Mouse (Mus musculus) c-Kit-positive CD71-positive TER-119-positive erythroid progenitor cells, embryonic 14.5 days (primary cell): ENCODE data around the gene Fbxo17.
A peak's percentile ranks its signal among the peaks of the same experiment; 100 is the strongest.

Experiments used
- DNase-seq: peaks from one replicate; pipeline ENCODE4 v3.0.0-alpha.2; 2013; ENCODE audit warnings: low spot score

Gene Fbxo17

DNA sequence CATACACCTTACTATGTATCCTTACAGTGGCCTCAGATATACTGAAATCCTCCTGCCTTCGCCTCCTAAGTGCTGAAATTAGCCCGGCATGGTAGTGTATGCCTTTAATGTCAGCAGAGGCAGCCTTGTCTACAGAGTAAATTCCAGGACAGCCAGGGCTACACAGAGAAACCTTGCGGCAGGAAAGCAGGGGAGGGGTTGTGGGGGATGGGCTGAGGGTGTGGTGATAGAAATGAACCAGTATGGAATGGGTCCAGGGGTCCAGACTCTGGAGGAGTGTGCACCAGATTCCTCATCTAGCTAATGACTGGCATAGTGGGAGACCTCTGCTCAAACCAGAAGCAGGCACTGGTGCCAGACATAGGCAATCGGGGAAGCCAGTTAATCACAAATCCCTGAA lies 2.6 kb downstream of the Fbxo17 start:
- DNase-seq, result no peak

DNA sequence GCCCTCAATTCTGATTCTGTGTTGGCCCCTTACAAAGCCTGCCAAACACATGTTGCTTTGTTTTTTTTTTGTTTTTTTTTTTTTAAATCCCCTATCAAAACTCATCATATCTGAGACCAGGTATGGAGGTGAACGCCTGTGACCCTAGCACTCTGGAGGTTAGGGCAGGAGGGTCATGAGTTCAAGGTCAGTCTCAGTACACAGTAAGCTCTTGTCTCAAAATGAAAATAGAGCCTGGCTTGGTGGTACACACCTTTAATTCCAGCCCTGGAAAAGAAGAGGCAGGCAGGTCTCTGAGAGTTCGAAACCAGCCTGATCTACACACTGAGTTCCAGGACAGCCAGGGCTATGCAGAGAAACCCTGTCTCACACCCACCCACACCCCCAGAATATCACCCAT lies 3.0 kb downstream of the Fbxo17 start:
- no peak for DNase-seq

GRCm38 (mm10) chr7:28720753-28721537 lies 4.3 kb downstream of the Fbxo17 start:
- DNase-seq, result no peak

- no peak for DNase-seq
Observed at GRCm38 (mm10) chr7:28722079-28722478, 5.5 kb downstream of the Fbxo17 start.

- DNase-seq, result no peak
Observed at GRCm38 (mm10) chr7:28724613-28725012, 8.0 kb downstream of the Fbxo17 start.

GRCm38 (mm10) chr7:28726600-28726999 lies 10.0 kb downstream of the Fbxo17 start:
- DNase-seq, result peak; percentile 44

- no peak for DNase-seq
Observed at GRCm38 (mm10) chr7:28727649-28728340, 11.2 kb downstream of the Fbxo17 start.

GRCm38 (mm10) chr7:28732341-28733142 lies 15.9 kb downstream of the Fbxo17 start:
- DNase-seq, result peak; percentile 74

DNA sequence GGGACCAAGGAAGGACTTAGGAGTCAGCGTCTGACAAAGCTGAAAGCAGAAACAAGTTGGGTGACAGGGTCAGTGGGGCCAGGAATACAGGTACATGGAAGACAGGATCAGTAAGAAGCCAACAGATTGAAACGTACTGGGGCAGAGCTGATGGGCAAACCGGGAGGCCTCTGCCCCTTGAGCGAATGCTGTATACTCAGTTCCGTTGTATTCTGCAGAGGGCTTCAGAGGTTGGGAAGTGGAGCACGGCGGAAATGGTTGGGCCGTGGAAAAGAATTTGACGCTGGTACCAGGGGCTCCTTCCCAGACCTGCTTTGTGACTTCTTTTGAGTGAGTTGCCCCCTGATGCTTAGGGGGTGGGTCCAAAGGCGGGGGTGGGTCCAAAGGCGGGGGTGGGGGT lies 16.6 kb downstream of the Fbxo17 start:
- DNase-seq, result no peak

- DNase-seq, result no peak
Observed at GRCm38 (mm10) chr7:28735701-28736100, 19.1 kb downstream of the Fbxo17 start.

- DNase-seq, result no peak
Observed at GRCm38 (mm10) chr7:28739829-28740228, 23.2 kb downstream of the Fbxo17 start.

DNA sequence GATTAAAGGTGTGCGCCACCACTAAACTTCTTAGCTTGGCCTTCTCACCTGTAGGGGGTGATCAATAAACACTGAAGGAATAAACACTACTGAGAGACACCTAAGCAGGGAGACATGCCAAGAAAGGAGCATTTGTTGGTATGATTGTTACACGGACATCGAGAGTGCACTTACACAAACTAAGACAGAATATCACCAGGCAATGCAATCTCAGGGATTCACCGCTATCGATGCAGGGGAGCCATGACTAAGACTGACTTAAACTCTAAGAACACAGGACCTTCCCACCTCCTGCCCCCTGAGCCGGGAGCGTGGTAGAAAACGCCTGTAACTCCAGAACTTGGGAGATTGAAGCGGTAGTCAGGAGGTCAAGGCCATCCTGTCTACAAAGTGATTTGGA lies 24.3 kb downstream of the Fbxo17 start:
- DNase-seq, result no peak

DNA sequence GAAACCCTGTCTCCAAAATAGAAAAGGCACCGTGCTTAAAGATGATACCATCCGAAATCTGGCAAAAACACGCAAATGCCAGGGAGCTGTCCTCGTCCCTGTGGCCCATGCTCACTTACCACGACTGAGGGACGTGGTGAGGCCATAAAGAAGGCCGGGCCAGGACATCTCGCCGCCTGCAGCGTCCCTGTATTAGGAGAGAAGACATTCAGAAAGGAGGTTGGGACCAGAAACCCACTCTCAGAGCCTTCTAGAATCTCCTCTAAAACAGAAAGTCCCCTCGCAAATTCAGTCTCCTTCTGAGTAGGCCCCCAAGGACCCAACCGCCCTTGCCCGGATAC lies 24.7 kb downstream of the Fbxo17 start:
- DNase-seq, result no peak

DNA sequence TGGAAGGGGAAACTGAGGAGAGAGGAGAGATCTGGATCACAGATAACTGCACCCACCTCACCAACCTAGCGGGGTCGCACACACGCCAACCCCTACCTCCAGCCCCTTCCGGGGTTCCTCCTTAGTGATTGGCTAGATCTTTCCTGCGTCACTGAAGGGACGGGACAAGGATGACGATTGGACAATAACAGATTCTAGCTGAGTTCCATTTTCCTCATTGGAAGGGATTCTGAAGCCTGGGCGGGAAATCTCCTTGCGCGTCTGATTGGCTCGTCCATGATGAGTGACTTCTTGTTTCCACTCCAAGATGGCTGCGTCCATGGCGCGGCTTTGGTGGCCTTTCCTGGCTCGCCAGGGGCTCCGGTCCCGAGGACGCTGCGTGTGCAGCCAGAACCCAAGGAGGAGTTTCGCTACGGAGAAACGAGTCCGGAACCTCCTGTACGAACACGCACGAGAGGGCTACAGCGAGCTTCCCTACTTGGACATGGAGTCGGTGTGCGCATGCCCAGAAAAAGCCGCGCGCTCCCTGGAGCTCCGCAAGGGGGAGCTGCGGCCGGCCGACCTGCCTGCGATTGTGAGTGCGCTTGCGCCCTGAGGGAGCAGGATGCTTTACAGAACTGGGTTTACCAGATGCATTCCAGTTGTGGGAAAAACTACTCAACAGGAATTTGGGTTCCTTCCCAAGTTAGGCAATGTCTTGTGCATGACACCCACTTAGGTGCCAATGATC lies 25.3 kb downstream of the Fbxo17 start, which contains the start of the genes Mrps12 and Sars2:
Mrps12 (minus strand) TSS at position 112 of the 730 bp plus-strand sequence.
Sars2 (plus strand) TSS at position 284 of the 730 bp plus-strand sequence.
- peak; percentile 98 for DNase-seq

DNA sequence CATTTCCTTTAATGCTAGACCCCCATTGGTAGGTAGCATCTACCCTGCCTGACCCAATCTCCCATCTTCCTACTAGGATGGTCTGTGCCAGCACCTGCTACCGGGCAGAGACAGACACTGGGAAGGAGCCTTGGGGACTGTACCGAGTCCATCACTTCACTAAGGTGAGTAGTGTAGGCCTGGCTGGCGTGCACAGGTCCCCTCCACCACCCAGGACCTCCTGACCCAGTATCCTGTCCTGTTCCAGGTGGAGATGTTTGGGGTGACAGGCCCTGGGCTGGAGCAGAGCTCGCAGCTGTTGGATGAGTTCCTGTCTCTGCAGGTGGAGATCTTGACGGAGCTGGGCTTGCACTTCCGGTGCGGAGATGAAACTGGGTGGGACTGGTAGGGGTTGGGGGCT lies 33.3 kb downstream of the Fbxo17 start:
- DNase-seq, result no peak

DNA sequence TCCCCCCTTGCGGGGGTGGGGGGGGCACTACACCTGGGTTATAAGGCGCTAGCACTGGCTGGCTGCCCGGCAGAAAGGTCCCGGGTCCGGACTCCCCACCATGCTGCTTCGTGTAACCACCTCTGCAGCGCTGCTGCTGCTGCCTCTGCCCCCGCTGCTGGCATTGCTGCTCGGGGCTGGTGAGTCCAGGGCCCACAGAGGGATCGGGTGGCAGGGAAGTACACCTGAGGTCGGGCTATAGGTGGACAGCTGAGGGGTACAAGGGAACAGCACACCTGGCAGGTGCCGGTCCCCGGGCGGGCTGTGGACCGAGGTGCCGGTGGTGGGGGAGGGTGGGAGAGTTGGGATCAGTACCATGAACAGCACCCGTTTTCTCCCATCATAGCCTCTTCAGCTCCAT lies 39.5 kb downstream of the Fbxo17 start, which contains the start of gene Ccer2:
Ccer2 (plus strand) TSS at position 96 of the 400 bp plus-strand sequence.
- DNase-seq, result no peak

DNA sequence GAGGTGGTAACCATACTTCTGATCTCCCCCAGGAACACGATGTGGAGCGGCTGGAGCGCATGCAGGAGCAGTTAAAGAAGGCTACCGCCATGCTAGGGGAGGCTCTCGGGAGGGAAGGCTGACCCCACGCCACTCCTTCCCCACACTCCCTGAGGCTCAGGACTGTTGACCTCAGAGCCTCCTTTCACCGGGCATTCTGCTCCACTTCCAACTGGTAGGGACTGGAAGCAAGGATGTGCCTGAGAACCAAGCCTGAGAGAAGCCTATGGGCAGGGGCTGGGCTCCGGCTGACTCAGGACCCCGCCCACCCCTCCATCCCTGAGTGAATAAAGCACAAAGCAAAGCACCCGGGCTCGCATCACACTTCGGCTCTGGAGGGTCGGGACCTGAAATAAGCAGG lies 42.0 kb downstream of the Fbxo17 start:
- no peak for DNase-seq

GRCm38 (mm10) chr7:28761907-28762306 lies 45.3 kb downstream of the Fbxo17 start:
- DNase-seq, result no peak

GRCm38 (mm10) chr7:28765211-28765610 lies 48.6 kb downstream of the Fbxo17 start:
- no peak for DNase-seq

GRCm38 (mm10) chr7:28766173-28766879 lies 49.7 kb downstream of the Fbxo17 start, which contains the start of gene Sirt2:
Gene Sirt2 (plus strand): TSS chr7:28766735.
- peak; percentile 99 for DNase-seq

GRCm38 (mm10) chr7:28766910-28767309 lies 50.3 kb downstream of the Fbxo17 start:
- DNase-seq, result no peak
